Mouse (Mus musculus): Measurements from ENCODE around the gene Rrbp1.

Rrbp1 gene

GRCm38 (mm10) chr2:143915600-143916135, 95.4 kb downstream of the Rrbp1 start:
- no peak for DNase-seq (ENCODE audit: low spot score)

- peak; percentile 95 for DNase-seq (ENCODE audit: low spot score)
Measured at GRCm38 (mm10) chr2:143914760-143915599, 96.1 kb downstream of the Rrbp1 start, which contains the start of gene Dstn. Gene Dstn, plus strand, starts transcription at chr2:143915320.

GRCm38 (mm10) chr2:143914221-143914620, 96.8 kb downstream of the Rrbp1 start:
- DNase-seq (ENCODE audit: low spot score), result no peak

- DNase-seq (ENCODE audit: low spot score), result no peak
Measured at GRCm38 (mm10) chr2:143912199-143912598, 98.9 kb downstream of the Rrbp1 start.

- no peak for DNase-seq (ENCODE audit: low spot score)
Measured at GRCm38 (mm10) chr2:143909230-143909629, 101.8 kb downstream of the Rrbp1 start.

GRCm38 (mm10) chr2:143904896-143905295, 106.2 kb downstream of the Rrbp1 start:
- DNase-seq (ENCODE audit: low spot score), result no peak

GRCm38 (mm10) chr2:143903376-143904045, 107.6 kb downstream of the Rrbp1 start:
- no peak for DNase-seq (ENCODE audit: low spot score)

- DNase-seq (ENCODE audit: low spot score), result no peak
Measured at GRCm38 (mm10) chr2:143900821-143901351, 110.2 kb downstream of the Rrbp1 start.

GRCm38 (mm10) chr2:143899470-143900220, 111.4 kb downstream of the Rrbp1 start:
- no peak for DNase-seq (ENCODE audit: low spot score)
